Mouse (Mus musculus) layer of hippocampus, adult 11-12 months (tissue): Measurements from ENCODE around the gene Vmn1r21.
"Not testable (repeated sequence)": the region's sequence is repeated elsewhere in the genome, so short reads cannot be mapped to it uniquely, and the experiment has no call there.

ENCODE experiments used
- DNase-seq: peaks from one replicate; pipeline ENCODE4 v3.0.0; 2022; ENCODE audit warnings: low spot score

The Vmn1r21 gene

DNA sequence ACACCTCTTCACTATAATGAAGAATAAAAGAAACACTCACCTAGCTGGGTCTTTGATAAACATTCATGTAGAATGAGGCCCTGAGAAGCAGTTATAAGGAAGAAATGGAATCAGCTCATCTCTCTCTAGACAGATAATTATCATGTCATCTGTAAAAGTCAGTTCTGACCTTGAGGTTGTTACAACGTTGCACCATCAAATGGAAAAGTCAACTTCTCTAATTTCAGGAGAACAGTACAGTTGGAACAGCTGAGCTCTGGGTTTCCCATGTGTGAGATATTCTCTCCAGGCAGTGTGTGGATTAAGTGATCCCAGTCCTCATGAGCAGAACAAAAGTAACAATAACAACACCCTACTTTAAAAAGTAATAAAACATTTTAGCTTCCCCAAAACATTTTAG is at the start of gene Vmn1r21:
Gene Vmn1r21, minus strand, starts transcription at position 58 of the 400 bp plus-strand sequence.
- no peak for DNase-seq

DNA sequence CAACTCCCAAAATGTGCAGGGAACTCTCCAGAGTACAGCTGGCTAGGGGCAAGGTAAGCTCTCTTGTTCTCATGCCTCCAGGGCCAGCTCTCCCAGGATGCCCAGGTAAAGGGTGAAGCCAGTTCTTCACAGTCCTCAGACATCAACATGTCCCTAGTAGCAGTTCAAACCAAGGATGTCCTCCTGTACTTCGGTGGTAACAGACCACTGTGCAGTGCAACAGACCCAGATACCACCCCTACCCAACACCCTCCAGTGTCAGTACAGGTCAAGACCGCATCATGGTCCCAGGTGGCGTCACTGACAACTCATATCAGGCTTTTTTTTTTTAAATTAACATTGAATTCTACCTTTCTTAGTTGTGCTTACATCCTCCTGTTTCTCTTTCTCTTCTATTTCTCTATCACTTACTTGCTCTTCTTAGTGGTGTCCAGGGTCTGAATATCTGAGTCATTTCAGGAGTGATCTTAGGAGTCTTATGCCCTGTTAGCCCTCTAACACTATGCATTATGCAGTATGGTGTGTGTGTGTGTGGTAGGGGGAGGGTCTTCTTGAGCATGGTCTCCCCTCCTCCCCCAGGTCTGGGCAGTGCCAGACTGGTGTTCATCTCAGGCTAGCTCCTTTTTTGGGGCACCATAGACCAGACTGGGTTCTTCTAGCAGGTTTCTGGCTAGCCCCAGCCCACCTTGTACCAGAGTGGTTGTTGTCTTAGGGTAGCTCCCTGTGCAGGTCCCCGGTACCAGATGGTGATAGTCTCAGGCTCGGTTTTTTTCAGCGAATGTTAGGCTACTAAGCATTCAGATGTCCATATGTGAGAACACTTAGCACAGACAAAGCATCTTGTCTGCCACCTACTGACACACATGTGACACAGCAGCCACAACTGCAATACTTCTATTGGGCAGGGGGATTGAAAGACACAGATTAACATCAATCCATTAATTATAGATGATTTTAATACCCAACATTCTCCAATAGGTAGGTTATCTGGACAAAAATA is 9.2 kb upstream of the Vmn1r21 start:
- peak; percentile 23 for DNase-seq

GRCm38 (mm10) chr6:57851177-57851576 is 1.0 kb upstream of the Vmn1r21 start:
- DNase-seq, result not testable (repeated sequence)

DNA sequence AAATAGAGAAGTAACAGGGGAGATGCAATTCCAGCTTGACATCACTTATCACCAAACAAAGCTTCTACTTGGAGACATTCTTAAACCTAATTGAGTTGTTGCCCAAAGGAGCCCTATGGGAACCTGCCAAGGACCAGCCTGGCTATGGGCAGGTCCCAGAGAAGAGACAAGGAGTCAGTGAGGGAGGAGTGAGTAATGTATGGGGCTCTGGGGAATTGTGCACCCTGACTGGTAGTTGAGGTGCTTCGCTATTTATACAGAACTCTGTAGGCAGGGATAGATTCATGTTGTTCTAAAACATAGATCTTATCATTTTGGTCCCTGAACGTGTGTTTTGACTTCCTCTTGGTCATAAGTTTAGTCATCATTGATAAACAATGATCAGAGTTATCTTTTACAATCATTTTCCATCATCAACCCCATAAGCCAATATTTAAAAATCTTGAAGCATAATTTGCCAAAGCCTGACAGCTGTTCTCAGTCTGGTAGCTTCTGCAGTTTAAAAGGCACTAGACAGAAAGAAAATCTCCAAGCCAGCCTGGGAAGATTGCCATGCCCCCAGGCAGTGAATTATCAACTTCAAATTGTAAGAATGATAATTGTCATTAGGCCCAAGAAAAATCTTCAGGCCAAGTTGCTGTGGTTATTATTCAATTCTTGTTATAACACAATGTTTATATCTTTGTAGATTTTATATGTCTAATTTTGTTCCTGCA is 10.3 kb downstream of the Vmn1r21 start:
- DNase-seq, result no peak

- DNase-seq, result no peak
Observed at GRCm38 (mm10) chr6:57825259-57825715, 24.9 kb downstream of the Vmn1r21 start.

DNA sequence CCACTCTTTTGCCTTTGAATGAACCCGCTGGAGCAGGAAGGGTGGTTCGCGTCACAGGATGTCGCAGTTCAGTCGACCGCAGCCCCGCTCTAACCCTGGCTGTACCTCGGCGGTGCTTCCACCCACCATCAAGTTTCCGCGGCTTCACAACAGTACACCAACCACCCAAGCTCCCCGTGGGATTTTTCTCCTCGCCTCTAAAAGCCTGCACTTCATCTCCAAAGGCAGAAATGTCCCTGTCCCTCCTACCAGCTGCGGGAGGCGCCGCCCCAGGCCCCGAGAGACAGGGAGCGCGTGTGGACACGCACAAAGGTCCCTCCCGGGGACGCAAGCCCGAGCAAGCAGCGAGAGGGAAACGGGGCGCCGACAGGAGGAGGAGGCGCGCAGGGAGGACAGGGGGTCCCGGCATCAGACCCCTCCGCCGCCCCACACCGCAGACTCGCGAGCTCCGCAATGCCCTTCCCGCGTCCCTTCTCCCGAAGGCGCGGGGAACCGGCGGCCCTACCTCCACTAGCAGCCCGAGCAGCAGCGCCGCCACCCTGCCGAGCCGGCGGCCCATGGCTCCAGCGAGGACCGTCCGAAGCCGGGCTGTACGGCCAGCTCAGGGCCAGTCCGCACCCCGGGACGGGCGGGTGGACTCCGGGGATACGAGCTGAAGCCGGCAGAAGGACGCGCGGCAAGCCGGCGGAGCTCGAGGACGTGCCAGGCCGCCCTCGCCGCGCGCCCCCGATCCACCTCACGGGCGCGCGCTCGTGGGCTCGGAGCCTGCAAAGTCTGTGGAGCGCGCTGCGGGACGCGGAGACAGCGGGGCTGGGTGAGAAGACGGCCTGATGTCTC is 25.5 kb downstream of the Vmn1r21 start, which contains the start of gene Vopp1:
Gene Vopp1, minus strand, starts transcription at position 738 of the 837 bp plus-strand sequence.
- peak; percentile 69 for DNase-seq

DNA sequence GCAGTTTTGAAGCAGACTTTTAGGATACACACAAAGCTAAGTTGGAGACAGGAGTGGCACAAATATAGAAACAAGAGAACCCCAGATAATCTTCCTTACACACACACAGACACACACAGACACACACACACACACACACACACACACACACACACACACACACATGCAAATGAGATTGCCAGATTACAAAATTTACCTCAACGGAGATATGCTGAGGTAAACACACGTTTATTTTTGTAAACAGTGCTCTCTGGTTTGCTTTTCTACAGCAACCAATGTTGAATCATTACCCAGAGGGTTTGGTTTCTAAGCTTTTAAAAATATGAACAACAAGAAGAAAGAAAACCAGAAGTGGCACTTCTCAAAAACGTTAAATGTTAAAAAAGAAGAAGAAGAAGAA is 26.7 kb downstream of the Vmn1r21 start:
- no peak for DNase-seq

DNA sequence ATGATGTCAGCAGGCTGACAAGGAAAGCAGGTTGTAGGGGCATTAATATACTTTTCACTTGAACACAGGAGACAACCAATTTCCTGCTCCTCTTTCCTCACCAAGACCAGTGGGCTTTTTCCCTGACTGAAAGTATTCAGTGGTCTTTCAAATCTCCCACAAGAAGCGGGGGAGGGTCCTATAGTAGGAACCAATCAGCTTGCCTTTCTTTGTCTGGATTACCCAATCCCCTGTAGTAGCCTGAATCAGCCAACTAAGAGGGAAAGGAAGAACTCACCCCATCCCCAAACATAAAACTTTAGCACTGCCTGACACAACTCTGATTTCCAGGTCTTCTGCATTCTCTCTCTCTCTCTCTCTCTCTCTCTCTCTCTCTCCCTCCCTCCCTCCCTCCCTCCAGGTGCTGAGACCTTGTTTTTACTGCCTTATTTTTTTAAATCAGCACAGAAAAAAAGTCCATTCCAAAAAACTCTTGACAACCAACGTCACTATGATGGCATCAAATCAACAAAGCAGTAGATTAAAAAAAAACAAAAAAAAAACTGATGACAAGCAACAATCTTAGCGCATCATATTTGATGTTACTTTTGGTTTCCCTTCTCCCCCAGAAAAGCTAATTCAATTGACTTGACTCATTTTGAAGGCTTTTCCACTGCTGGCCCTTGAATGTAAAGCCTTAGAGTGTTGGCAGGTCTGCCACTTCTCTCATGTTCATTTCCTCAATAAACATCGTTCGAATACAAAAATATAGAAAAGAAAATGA is 27.3 kb downstream of the Vmn1r21 start:
- no peak for DNase-seq

DNA sequence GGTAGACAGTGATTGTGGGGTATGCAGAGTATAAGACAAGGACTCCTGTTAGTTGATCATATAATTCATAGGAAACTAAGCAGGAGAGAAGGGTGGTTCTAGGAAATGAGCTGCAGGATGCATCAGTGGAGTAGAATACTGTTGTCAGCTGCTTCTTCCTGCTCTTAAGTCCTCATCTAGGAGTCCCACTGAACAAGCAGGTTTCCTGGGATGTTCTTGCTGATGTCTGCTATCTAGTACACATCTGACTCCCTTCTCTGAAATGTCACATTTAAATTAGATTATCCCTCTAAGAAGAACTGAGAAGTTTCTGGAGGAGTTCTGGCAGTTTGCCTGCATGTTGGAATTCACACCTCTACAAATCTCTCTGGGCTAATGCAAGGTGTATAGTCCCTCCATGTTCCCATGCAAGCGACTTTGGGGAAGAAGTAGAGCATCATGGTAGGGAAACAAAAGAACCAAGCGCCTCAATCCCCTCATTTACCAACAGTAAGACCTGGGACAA is 35.7 kb downstream of the Vmn1r21 start:
- no peak for DNase-seq

- no peak for DNase-seq
Observed at GRCm38 (mm10) chr6:57811748-57812730, 38.1 kb downstream of the Vmn1r21 start.

DNA sequence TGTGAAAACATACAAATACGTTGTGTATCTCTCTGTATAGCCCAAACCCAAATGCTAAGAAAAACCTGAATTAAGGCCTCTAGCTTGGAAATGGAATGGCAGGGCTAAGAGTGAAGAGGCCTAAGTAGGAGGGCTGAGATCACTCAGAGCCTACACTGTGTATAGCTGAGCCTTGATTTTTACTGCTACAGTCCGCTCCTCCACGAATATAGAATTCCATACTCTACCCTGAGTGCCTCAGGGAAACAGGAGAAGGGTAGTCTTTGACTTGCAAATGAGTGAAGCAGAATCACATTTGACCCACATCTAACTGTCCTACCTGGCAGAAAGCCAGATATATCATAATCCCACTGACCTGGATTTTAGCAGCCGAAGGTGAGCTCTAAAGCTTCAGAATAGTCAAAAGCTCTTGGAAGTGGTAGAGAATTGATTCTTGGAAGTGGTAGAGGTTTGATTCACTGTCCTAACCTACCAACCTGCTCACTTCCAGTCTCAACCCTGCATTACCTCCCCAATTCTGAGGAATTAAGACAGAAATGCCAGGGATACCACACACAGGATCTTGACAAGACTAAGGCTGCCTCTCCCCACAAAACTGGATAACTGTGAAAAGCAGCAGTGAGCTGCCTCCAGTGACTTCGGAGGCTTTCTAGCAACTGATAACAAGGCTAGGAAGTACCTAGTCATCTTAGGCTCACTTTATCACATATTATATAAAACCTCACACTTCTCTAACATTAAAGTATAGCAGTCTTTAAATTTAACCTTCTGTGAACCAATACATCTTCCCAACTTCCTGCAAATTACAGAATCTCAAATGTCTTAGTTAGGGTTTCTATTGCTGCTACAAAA is 44.7 kb downstream of the Vmn1r21 start:
- DNase-seq, result no peak

GRCm38 (mm10) chr6:57803130-57803529 is 47.0 kb downstream of the Vmn1r21 start:
- DNase-seq, result no peak

DNA sequence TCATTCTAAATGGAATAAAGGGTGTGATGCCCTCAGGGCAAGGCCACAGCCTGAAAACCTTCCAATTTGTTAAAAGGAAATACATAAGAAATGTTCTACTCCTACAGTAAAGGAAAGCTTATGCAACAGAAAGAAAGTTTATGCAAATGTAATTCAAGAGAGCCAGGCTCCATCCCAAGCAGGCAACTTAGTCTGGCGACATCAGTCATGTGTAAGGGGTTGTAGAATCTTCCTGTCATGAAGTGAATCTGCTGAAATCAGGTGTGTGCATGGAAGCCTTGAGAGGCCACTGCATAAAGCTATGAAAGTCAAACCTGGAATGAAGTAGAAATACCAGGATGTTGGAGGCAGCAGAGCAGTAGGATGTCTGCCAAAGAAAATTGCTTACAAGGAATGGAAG is 51.2 kb downstream of the Vmn1r21 start:
- DNase-seq, result no peak

DNA sequence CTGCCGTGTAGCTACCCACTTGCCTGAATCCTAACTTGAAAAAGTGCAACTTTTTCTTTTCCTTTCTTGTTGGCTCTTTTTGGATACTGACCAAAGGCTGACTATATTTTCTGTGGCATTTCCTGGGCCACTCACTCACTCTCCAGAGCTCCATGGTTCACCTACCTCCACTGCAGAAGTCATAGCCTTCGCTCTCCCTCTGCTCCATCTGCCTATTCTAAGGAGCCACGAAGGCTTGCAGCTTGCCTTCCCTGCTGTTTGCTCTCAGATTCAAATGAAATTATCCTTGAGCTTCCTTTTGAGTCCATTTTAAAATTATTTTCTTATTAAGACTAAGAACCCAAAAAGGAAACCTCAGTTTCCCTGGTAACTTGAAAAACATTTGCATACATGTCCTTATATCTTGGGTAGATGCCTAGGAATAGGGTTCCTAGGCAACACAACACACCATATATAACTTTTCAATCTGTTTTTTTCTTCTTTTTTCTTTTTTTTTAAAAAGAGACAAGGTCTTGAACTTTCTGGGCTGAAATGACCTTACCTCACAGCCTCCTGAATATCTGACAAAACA is 53.2 kb downstream of the Vmn1r21 start:
- no peak for DNase-seq

GRCm38 (mm10) chr6:57795835-57796234 is 54.3 kb downstream of the Vmn1r21 start:
- no peak for DNase-seq
